Mouse (Mus musculus): ENCODE data around the gene Ppp3ca. TPM values are rescaled to one million over a fixed set of nuclear protein-coding genes. Genes with fewer than 3 reads are reported as not detected.

The Ppp3ca gene
- polyA plus RNA-seq, 1 experiment from 2014 or later = 47.4 TPM

- no peaks in the 10 kb centered on the region for H3K4me1 ChIP-seq
- H3K27me3 ChIP-seq (ENCODE audit: low read depth, poor library complexity, severe bottlenecking) = no peaks in the 10 kb centered on the region
- no peak overlapping the region for H3K4me3 ChIP-seq
- H3K27ac ChIP-seq = no peak overlapping the region
- 76% methylated on average over 1 of the region's 1 CpGs for WGBS
- H3K36me3 ChIP-seq = peaks cover 24% of the 10 kb centered on the region
- H3K9me3 ChIP-seq (replicated peaks) = no peaks in the 10 kb centered on the region
- no peak for DNase-seq (ENCODE audit: low spot score)
Measured at GRCm38 (mm10) chr3:136905577-136905976, 235.7 kb downstream of the Ppp3ca start.

DNA sequence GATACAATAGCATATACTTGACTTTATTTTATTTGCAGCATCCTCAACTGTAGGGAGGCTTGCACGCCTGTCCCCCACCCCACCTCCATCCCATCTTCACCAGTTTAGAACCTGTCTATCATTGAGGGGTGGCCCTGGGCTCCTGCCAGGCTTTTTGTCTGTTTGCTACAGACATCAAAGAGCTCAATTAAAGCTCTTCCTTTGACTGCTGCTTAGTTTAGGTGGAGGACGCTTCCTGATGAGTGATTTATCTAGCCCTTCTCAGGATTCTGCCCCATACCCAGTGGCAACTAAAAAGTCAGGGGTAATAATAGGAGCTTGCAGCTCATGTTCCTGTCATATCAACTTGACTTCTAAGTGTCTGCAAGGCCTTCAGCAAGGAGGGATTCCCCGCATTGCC is 239.6 kb downstream of the Ppp3ca start:
- Histone ChIP-seq H3K27me3 (ENCODE audit: low read depth, poor library complexity, severe bottlenecking) (no peaks in the 10 kb centered on the region), H3K36me3 (peaks cover 20% of the 10 kb centered on the region), H3K9me3 (replicated peaks) (no peaks in the 10 kb centered on the region), H3K27ac (no peak overlapping the region), H3K4me3 (no peak overlapping the region), H3K4me1 (0 out of 2 replicates have a peak, but pooled peaks cover 5% of the 10 kb centered on the region)
- 21% methylated on average over 3 of the region's 3 CpGs for WGBS
- DNase-seq (ENCODE audit: low spot score) = no peak

GRCm38 (mm10) chr3:136911276-136911675 is 241.4 kb downstream of the Ppp3ca start:
- WGBS = 79% methylated on average over 8 of the region's 8 CpGs
- no peak overlapping the region for H3K4me3 ChIP-seq
- DNase-seq (ENCODE audit: low spot score) = no peak

DNA sequence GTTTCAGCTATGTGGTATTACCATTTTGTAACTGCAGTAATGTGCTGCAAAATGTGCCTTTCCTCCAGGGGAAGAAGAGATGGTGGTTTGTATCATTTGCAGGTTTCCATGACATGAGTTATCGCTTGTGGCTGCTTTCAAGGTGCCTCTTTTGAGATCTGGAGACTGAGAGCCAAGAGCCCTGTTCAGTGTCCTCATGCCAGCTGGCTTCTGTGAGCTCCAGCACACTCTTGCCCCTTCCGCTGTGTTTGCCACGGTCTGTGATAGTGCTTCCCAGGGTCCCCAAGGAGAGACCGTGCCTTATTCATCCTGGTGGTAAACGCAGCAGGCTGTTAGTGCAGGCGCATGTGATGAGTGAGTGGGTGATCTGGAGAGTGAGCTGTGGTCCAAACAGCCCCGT is 247.2 kb downstream of the Ppp3ca start:
- no peaks in the 10 kb centered on the region for H3K27me3 ChIP-seq (ENCODE audit: low read depth, poor library complexity, severe bottlenecking)
- no peak overlapping the region for H3K27ac ChIP-seq
- H3K36me3 ChIP-seq = peaks cover 14% of the 10 kb centered on the region; the same call in 1 of the 2 replicates
- no peaks in the 10 kb centered on the region for H3K4me1 ChIP-seq
- H3K4me3 ChIP-seq = no peak overlapping the region
- no peak for DNase-seq (ENCODE audit: low spot score)
- no peaks in the 10 kb centered on the region for H3K9me3 ChIP-seq (replicated peaks)
- 92% methylated on average over 7 of the region's 7 CpGs for WGBS

More at GRCm38 (mm10) chr3:136911276-136911675, 241.4 kb downstream of the Ppp3ca start:
- no peaks in the 10 kb centered on the region for H3K9me3 ChIP-seq (replicated peaks)
- peaks cover 17% of the 10 kb centered on the region for H3K36me3 ChIP-seq
- no peaks in the 10 kb centered on the region for H3K27me3 ChIP-seq (ENCODE audit: low read depth, poor library complexity, severe bottlenecking)
- H3K4me1 ChIP-seq = 0 out of 2 replicates have a peak, but pooled peaks cover 5% of the 10 kb centered on the region
- no peak overlapping the region for H3K27ac ChIP-seq

DNA sequence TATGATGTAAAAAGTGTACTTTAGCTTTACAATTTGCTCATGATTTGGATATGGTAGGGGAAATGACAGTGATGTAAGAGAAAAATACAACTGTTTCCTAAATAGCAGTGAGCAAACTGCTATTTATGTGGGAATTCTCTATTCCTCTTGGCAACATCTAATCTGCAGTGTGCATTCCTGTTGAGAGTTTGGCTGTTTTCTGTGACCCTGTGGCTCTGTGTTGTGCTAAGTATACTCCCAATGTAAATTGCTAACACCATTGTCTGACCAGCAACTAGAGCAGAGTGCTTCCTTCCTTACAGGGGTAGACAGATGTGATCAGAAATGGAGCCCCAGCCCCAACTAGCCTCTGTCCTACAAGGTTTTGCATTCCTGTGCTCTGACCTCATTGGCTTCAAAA is 263.1 kb downstream of the Ppp3ca start:
- no peak overlapping the region for H3K27ac ChIP-seq
- H3K4me3 ChIP-seq = no peak overlapping the region
- no peaks in the 10 kb centered on the region for H3K9me3 ChIP-seq (replicated peaks)
- no peaks in the 10 kb centered on the region for H3K4me1 ChIP-seq
- H3K27me3 ChIP-seq (ENCODE audit: low read depth, poor library complexity, severe bottlenecking) = no peaks in the 10 kb centered on the region
- no peak for DNase-seq (ENCODE audit: low spot score)
- H3K36me3 ChIP-seq = peaks cover 14% of the 10 kb centered on the region

DNA sequence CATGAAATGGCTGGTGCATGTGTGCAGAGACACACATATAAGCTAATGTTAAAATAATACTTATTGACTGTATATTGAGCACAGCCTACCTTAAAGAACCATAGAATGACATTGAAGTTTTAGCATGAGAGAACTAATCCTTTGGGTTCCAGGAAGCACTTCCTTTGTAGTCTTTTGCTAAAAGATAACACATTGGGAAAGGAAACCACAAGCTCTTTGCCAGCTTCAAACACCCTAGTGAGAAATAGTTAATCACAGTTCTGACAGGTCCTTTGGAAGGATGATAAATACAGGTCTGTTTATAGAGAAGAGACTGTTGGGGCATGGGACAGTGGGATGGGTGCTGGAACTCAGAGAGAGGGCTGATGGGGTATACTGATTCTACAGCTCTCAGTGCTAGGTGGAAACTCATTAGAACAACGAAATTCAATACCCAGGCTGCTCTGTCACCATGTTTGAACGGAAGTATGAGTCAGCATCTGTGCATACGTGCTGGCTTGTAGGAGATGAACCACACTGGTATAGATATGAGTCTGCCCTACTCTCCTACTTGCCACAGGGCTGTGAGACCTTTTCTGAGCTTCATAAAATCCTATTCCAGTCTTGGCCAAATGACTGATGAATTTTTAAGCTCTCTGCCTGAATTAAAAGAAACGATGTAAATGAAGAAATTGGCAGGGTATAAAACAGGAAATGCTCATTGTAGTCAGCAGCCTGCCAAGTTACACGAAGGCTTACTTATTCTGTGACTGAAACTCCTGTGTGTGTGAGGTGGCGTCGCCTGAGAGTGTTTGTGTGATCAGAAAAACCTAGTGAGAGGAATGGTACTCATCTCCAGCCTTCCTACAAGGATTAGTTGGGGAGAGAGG is 271.0 kb downstream of the Ppp3ca start:
- H3K4me3 ChIP-seq = no peak overlapping the region
- no peak overlapping the region for H3K27ac ChIP-seq
- H3K27me3 ChIP-seq (ENCODE audit: low read depth, poor library complexity, severe bottlenecking) = no peaks in the 10 kb centered on the region
- no peaks in the 10 kb centered on the region for H3K4me1 ChIP-seq
- WGBS = 86% methylated on average over 7 of the region's 7 CpGs
- H3K9me3 ChIP-seq (replicated peaks) = no peaks in the 10 kb centered on the region
- no peaks in the 10 kb centered on the region for H3K36me3 ChIP-seq
- no peak for DNase-seq (ENCODE audit: low spot score)

DNA sequence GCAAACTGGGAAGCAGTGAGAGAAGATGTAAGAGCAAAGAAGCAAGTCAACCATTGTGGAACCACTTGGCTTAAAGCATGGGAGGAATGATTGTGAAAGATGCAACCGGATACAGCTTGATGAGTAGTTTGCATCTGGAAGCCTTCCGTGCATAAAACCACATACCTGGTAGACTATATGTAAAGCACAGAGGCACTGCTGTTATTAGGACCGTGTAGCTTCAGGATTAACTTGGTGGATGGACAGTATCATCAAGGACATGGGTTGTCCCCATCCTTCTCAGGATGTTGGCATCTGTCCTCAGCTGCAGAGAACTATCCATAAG is 271.6 kb downstream of the Ppp3ca start:
- Histone ChIP-seq H3K9me3 (replicated peaks) (no peaks in the 10 kb centered on the region), H3K36me3 (no peaks in the 10 kb centered on the region), H3K27ac (no peak overlapping the region), H3K27me3 (ENCODE audit: low read depth, poor library complexity, severe bottlenecking) (no peaks in the 10 kb centered on the region), H3K4me1 (0 out of 2 replicates have a peak, but pooled peaks cover 1% of the 10 kb centered on the region), H3K4me3 (no peak overlapping the region)
- 96% methylated on average over 3 of the region's 3 CpGs for WGBS
- no peak for DNase-seq (ENCODE audit: low spot score)

- Histone ChIP-seq H3K4me3 (no peak overlapping the region), H3K27ac (no peak overlapping the region), H3K36me3 (no peaks in the 10 kb centered on the region), H3K27me3 (ENCODE audit: low read depth, poor library complexity, severe bottlenecking) (no peaks in the 10 kb centered on the region), H3K4me1 (0 out of 2 replicates have a peak, but pooled peaks cover 6% of the 10 kb centered on the region), H3K9me3 (replicated peaks) (no peaks in the 10 kb centered on the region)
- 80% methylated on average over 4 of the region's 4 CpGs for WGBS
- DNase-seq (ENCODE audit: low spot score) = no peak
Measured at GRCm38 (mm10) chr3:136945550-136945949, 275.6 kb downstream of the Ppp3ca start.

DNA sequence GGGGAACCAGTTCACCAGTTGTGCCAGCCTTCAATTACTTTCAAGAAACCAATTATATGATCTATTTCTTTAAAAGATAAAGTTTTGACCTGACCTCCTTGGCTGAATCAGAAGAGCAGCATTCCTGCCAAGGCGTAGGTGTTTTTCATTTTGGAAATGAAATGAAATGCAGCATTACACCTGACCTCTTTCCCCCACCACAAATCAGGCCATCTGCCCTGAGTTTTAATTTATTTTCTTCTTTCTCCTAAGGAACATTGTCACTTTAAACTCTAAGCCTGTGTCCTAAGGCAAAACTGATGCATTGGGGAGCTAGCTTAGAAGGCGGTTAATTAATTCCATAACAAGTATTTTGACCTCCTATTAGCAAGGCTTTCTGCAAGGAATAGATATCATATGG is 276.7 kb downstream of the Ppp3ca start:
- no peak for DNase-seq (ENCODE audit: low spot score)
- Histone ChIP-seq H3K9me3 (replicated peaks) (no peaks in the 10 kb centered on the region), H3K4me3 (no peak overlapping the region), H3K27ac (no peak overlapping the region), H3K27me3 (ENCODE audit: low read depth, poor library complexity, severe bottlenecking) (no peaks in the 10 kb centered on the region), H3K4me1 (0 out of 2 replicates have a peak, but pooled peaks cover 6% of the 10 kb centered on the region), H3K36me3 (no peaks in the 10 kb centered on the region)
- WGBS = 76% methylated on average over 2 of the region's 2 CpGs

DNA sequence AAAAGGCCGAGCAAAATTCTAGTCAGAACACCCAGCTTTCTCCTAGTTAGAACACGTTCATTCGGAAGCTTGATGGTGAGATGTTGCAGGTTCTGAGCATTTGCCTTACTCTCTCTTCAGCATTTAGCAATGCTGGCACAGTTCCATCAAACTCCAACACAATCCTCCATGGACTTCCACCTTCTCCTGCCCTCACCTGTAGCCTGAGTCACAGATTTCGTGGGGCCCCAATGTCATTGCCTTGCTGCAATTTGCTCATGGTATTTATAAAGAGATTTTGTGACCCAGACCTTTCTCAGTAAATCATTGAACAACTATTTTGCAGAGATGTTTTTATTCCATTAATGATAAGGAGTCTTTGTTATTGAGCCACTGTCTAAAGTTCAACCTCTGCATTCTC is 278.2 kb downstream of the Ppp3ca start:
- 0 out of 2 replicates have a peak, but pooled peaks cover 6% of the 10 kb centered on the region for H3K4me1 ChIP-seq
- no peaks in the 10 kb centered on the region for H3K9me3 ChIP-seq (replicated peaks)
- no peak overlapping the region for H3K4me3 ChIP-seq
- H3K27me3 ChIP-seq (ENCODE audit: low read depth, poor library complexity, severe bottlenecking) = no peaks in the 10 kb centered on the region
- DNase-seq (ENCODE audit: low spot score) = no peak
- H3K27ac ChIP-seq = no peak overlapping the region
- H3K36me3 ChIP-seq = no peaks in the 10 kb centered on the region
- 90% methylated on average over 4 of the region's 4 CpGs for WGBS

GRCm38 (mm10) chr3:136951792-136952191 is 281.9 kb downstream of the Ppp3ca start:
- Histone ChIP-seq H3K4me3 (no peak overlapping the region), H3K27me3 (ENCODE audit: low read depth, poor library complexity, severe bottlenecking) (no peaks in the 10 kb centered on the region), H3K9me3 (replicated peaks) (no peaks in the 10 kb centered on the region), H3K4me1 (0 out of 2 replicates have a peak, but pooled peaks cover 2% of the 10 kb centered on the region), H3K36me3 (no peaks in the 10 kb centered on the region), H3K27ac (no peak overlapping the region)
- 88% methylated on average over 1 of the region's 1 CpGs for WGBS
- DNase-seq (ENCODE audit: low spot score) = no peak

DNA sequence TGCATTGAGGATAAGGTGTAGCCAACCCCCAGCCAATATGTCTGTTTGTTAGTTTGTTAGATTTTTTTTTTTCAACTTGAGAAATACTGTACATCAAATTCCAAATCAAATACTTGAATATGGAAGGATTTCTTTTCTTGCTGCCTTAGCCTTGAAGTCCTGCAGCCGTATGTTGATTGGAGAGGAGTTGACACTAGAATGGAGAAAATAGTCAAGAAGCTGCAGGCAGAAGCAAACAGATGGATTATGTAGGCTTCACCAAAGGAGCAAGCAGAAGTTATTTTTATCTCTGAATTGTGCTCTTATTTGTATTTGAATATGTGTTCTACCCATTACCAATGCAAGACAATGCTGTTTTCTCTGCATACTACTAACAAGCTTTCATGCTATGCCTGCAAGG is 282.9 kb downstream of the Ppp3ca start:
- H3K27me3 ChIP-seq (ENCODE audit: low read depth, poor library complexity, severe bottlenecking) = no peaks in the 10 kb centered on the region
- H3K27ac ChIP-seq = no peak overlapping the region
- no peak for DNase-seq (ENCODE audit: low spot score)
- H3K36me3 ChIP-seq = no peaks in the 10 kb centered on the region
- H3K9me3 ChIP-seq (replicated peaks) = no peaks in the 10 kb centered on the region
- H3K4me1 ChIP-seq = no peaks in the 10 kb centered on the region
- WGBS = 88% methylated on average over 1 of the region's 1 CpGs
- H3K4me3 ChIP-seq = no peak overlapping the region

DNA sequence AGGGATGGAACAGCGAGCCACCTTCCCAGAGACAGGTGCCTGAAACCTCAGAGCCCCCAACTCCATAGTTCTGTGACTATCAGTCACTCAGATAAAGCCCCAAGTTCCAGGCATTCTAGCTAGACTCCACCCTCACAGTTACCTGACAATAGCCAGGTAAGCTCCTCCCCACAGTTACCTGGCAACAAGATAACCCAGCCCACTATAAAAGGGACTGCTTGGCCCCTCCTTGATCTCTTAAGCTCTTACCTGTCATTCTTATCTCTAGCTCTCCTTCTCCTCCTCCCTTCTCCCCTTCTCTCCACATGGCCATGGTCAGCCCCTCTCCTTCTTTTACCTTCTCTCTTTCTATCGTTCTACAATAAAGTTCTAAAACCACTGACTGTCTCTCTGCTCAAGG is 285.1 kb downstream of the Ppp3ca start:
- Histone ChIP-seq H3K9me3 (replicated peaks) (no peaks in the 10 kb centered on the region), H3K27me3 (ENCODE audit: low read depth, poor library complexity, severe bottlenecking) (no peaks in the 10 kb centered on the region), H3K4me1 (no peaks in the 10 kb centered on the region), H3K36me3 (no peaks in the 10 kb centered on the region), H3K4me3 (no peak overlapping the region), H3K27ac (no peak overlapping the region)
- WGBS = 94% methylated on average over 2 of the region's 2 CpGs
- DNase-seq (ENCODE audit: low spot score) = no peak
